Mouse (Mus musculus) thymus, postnatal 10 days (tissue): ENCODE measurements around the gene Lxn.

Experiments
- DNase-seq, 2 experiments: peaks; one replicate each; pipeline ENCODE4 v3.0.0; 2021; ENCODE audit warnings: low spot score in 2 of 2

Gene Lxn

GRCm38 (mm10) chr3:67462015-67462414 lies 1.7 kb downstream of the Lxn start:
- no peak for DNase-seq

GRCm38 (mm10) chr3:67459881-67460280 lies 3.8 kb downstream of the Lxn start:
- DNase-seq = no peak

GRCm38 (mm10) chr3:67450601-67451210 lies 13.0 kb downstream of the Lxn start:
- DNase-seq = no peak

- no peak for DNase-seq
Measured at GRCm38 (mm10) chr3:67449660-67450059, 14.1 kb downstream of the Lxn start.

GRCm38 (mm10) chr3:67447143-67447542 lies 16.6 kb downstream of the Lxn start:
- DNase-seq = no peak

- no peak for DNase-seq
Measured at GRCm38 (mm10) chr3:67434011-67434410, 29.7 kb downstream of the Lxn start.

GRCm38 (mm10) chr3:67429999-67430380 lies 33.7 kb downstream of the Lxn start, which contains the start of gene Gfm1:
Gene Gfm1 (plus strand): TSS chr3:67430096.
- peak; percentile 73 to 86 for DNase-seq

GRCm38 (mm10) chr3:67429338-67429998 lies 34.3 kb downstream of the Lxn start:
- no peak for DNase-seq
